Mouse (Mus musculus): ENCODE results near the gene Psme2b. TPM values are rescaled to one million over a fixed set of nuclear protein-coding genes. Genes with fewer than 3 reads are reported as not detected.
"Not testable (repeated sequence)": the region's sequence is repeated elsewhere in the genome, so short reads cannot be mapped to it uniquely, and the experiment has no call there.

Psme2b gene
- polyA plus RNA-seq, 1 experiment from 2014 or later, result 1.7 TPM

- no CpG with 5 or more reads among the region's 1 CpGs for WGBS
- H3K4me1 ChIP-seq (ENCODE audit: control insufficient read depth, insufficient read depth, low read length); H3K4me2 ChIP-seq (ENCODE audit: low read length): not testable (repeated sequence)
These were observed 32.4 kb upstream of the Psme2b start, which contains the start of gene Olfr56 for GRCm38 (mm10) chr11:48978240-48978939. Gene Olfr56 (plus strand): TSS chr11:48978889.

GRCm38 (mm10) chr11:48974686-48975085 is 28.7 kb upstream of the Psme2b start:
- DNase-seq (ENCODE audit: low spot score); H3K4me2 ChIP-seq (ENCODE audit: low read length); H3K9ac ChIP-seq (ENCODE audit: low read length); H3K9me3 ChIP-seq (replicated peaks; ENCODE audit: control insufficient read depth, low read length); ATAC-seq; H3K27me3 ChIP-seq (replicated peaks; ENCODE audit: control insufficient read depth, insufficient read depth, low read length); H3K4me1 ChIP-seq (ENCODE audit: control insufficient read depth, insufficient read depth, low read length); H3K4me3 ChIP-seq (ENCODE audit: low read depth, low read length); H3K27ac ChIP-seq (ENCODE audit: low read depth, low read length); H3K36me3 ChIP-seq (ENCODE audit: control insufficient read depth, insufficient read depth, low read length): not testable (repeated sequence)
- WGBS, result no CpG with 5 or more reads among the region's 1 CpGs

More at GRCm38 (mm10) chr11:48978240-48978939, 32.4 kb upstream of the Psme2b start, which contains the start of gene Olfr56:
- not testable (repeated sequence) for H3K27me3 ChIP-seq (replicated peaks; ENCODE audit: control insufficient read depth, insufficient read depth, low read length); H3K27ac ChIP-seq (ENCODE audit: low read depth, low read length); H3K9ac ChIP-seq (ENCODE audit: low read length); H3K4me3 ChIP-seq (ENCODE audit: low read depth, low read length); ATAC-seq; DNase-seq (ENCODE audit: low spot score); H3K36me3 ChIP-seq (ENCODE audit: control insufficient read depth, insufficient read depth, low read length); H3K9me3 ChIP-seq (replicated peaks; ENCODE audit: control insufficient read depth, low read length)

GRCm38 (mm10) chr11:48939286-48939685 is 6.7 kb downstream of the Psme2b start:
- not testable (repeated sequence) for H3K4me3 ChIP-seq (ENCODE audit: low read depth, low read length); H3K27me3 ChIP-seq (replicated peaks; ENCODE audit: control insufficient read depth, insufficient read depth, low read length); H3K9ac ChIP-seq (ENCODE audit: low read length); H3K9me3 ChIP-seq (replicated peaks; ENCODE audit: control insufficient read depth, low read length); DNase-seq (ENCODE audit: low spot score); H3K36me3 ChIP-seq (ENCODE audit: control insufficient read depth, insufficient read depth, low read length); H3K4me1 ChIP-seq (ENCODE audit: control insufficient read depth, insufficient read depth, low read length); H3K27ac ChIP-seq (ENCODE audit: low read depth, low read length); H3K4me2 ChIP-seq (ENCODE audit: low read length); ATAC-seq

GRCm38 (mm10) chr11:48935291-48935690 is 10.7 kb downstream of the Psme2b start:
- not testable (repeated sequence) for H3K27ac ChIP-seq (ENCODE audit: low read depth, low read length); H3K4me1 ChIP-seq (ENCODE audit: control insufficient read depth, insufficient read depth, low read length); H3K27me3 ChIP-seq (replicated peaks; ENCODE audit: control insufficient read depth, insufficient read depth, low read length); H3K4me3 ChIP-seq (ENCODE audit: low read depth, low read length); H3K9ac ChIP-seq (ENCODE audit: low read length); H3K4me2 ChIP-seq (ENCODE audit: low read length); ATAC-seq; DNase-seq (ENCODE audit: low spot score); H3K36me3 ChIP-seq (ENCODE audit: control insufficient read depth, insufficient read depth, low read length); H3K9me3 ChIP-seq (replicated peaks; ENCODE audit: control insufficient read depth, low read length)
- no CpG with 5 or more reads among the region's 3 CpGs for WGBS

GRCm38 (mm10) chr11:48933923-48934322 is 12.1 kb downstream of the Psme2b start:
- not testable (repeated sequence) for H3K4me3 ChIP-seq (ENCODE audit: low read depth, low read length); DNase-seq (ENCODE audit: low spot score); H3K27me3 ChIP-seq (replicated peaks; ENCODE audit: control insufficient read depth, insufficient read depth, low read length); H3K36me3 ChIP-seq (ENCODE audit: control insufficient read depth, insufficient read depth, low read length); ATAC-seq; H3K9ac ChIP-seq (ENCODE audit: low read length); H3K4me1 ChIP-seq (ENCODE audit: control insufficient read depth, insufficient read depth, low read length); H3K4me2 ChIP-seq (ENCODE audit: low read length); H3K27ac ChIP-seq (ENCODE audit: low read depth, low read length); H3K9me3 ChIP-seq (replicated peaks; ENCODE audit: control insufficient read depth, low read length)
- WGBS, result 100% methylated on average over 1 of the region's 1 CpGs

GRCm38 (mm10) chr11:48933422-48933821 is 12.6 kb downstream of the Psme2b start:
- ATAC-seq; DNase-seq (ENCODE audit: low spot score); H3K27ac ChIP-seq (ENCODE audit: low read depth, low read length); H3K9me3 ChIP-seq (replicated peaks; ENCODE audit: control insufficient read depth, low read length); H3K27me3 ChIP-seq (replicated peaks; ENCODE audit: control insufficient read depth, insufficient read depth, low read length); H3K36me3 ChIP-seq (ENCODE audit: control insufficient read depth, insufficient read depth, low read length); H3K4me3 ChIP-seq (ENCODE audit: low read depth, low read length); H3K4me1 ChIP-seq (ENCODE audit: control insufficient read depth, insufficient read depth, low read length); H3K4me2 ChIP-seq (ENCODE audit: low read length); H3K9ac ChIP-seq (ENCODE audit: low read length): not testable (repeated sequence)
- 81% methylated on average over 1 of the region's 1 CpGs for WGBS

GRCm38 (mm10) chr11:48928068-48928467 is 17.9 kb downstream of the Psme2b start:
- not testable (repeated sequence) for H3K27me3 ChIP-seq (replicated peaks; ENCODE audit: control insufficient read depth, insufficient read depth, low read length); DNase-seq (ENCODE audit: low spot score); H3K36me3 ChIP-seq (ENCODE audit: control insufficient read depth, insufficient read depth, low read length); H3K9ac ChIP-seq (ENCODE audit: low read length); H3K27ac ChIP-seq (ENCODE audit: low read depth, low read length); H3K4me1 ChIP-seq (ENCODE audit: control insufficient read depth, insufficient read depth, low read length); H3K4me3 ChIP-seq (ENCODE audit: low read depth, low read length); ATAC-seq; H3K4me2 ChIP-seq (ENCODE audit: low read length); H3K9me3 ChIP-seq (replicated peaks; ENCODE audit: control insufficient read depth, low read length)
- WGBS, result 97% methylated on average over 1 of the region's 1 CpGs

- H3K27ac ChIP-seq (ENCODE audit: low read depth, low read length); DNase-seq (ENCODE audit: low spot score); ATAC-seq; H3K9ac ChIP-seq (ENCODE audit: low read length); H3K9me3 ChIP-seq (replicated peaks; ENCODE audit: control insufficient read depth, low read length); H3K4me2 ChIP-seq (ENCODE audit: low read length); H3K4me1 ChIP-seq (ENCODE audit: control insufficient read depth, insufficient read depth, low read length); H3K27me3 ChIP-seq (replicated peaks; ENCODE audit: control insufficient read depth, insufficient read depth, low read length); H3K36me3 ChIP-seq (ENCODE audit: control insufficient read depth, insufficient read depth, low read length); H3K4me3 ChIP-seq (ENCODE audit: low read depth, low read length): not testable (repeated sequence)
These were observed 19.6 kb downstream of the Psme2b start for GRCm38 (mm10) chr11:48926437-48926836.

DNA sequence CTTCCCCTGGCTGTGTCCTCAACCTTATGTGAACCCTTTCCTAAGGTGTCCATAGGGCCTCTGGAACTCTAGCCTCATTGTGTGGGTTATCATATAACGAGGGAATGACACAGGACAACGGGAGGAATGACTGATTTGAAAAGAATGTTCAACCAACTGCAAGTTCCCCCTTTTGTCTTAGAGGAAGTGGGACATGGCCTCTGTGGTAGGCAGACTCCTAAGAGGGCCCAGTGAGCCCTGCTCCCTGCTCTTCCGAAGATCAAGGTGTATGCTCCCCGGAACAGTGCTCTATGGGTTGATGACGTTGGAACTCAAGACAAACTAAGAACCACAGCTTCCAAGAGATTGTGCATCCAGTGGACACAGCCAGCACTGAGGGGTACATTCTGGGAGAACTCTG is 22.2 kb downstream of the Psme2b start:
- not testable (repeated sequence) for H3K4me3 ChIP-seq (ENCODE audit: low read depth, low read length); H3K9ac ChIP-seq (ENCODE audit: low read length)

More for the DNA sequence above, 22.2 kb downstream of the Psme2b start:
- not testable (repeated sequence) for ATAC-seq; H3K4me1 ChIP-seq (ENCODE audit: control insufficient read depth, insufficient read depth, low read length); DNase-seq (ENCODE audit: low spot score); H3K27ac ChIP-seq (ENCODE audit: low read depth, low read length); H3K27me3 ChIP-seq (replicated peaks; ENCODE audit: control insufficient read depth, insufficient read depth, low read length); H3K9me3 ChIP-seq (replicated peaks; ENCODE audit: control insufficient read depth, low read length); H3K36me3 ChIP-seq (ENCODE audit: control insufficient read depth, insufficient read depth, low read length); H3K4me2 ChIP-seq (ENCODE audit: low read length)
- WGBS, result 80% methylated on average over 5 of the region's 5 CpGs
